Mouse (Mus musculus) CD4-positive, CD25-positive, alpha-beta regulatory T cell, adult 2 months (primary cell): ENCODE results near the gene Vps37c.
A peak's percentile ranks its signal among the peaks of the same experiment; 100 is the strongest.

Experiments
- DNase-seq: peaks from one replicate; pipeline ENCODE4 v3.0.0-alpha.2; 2012; ENCODE audit warnings: low read depth, low spot score

Gene Vps37c

DNA sequence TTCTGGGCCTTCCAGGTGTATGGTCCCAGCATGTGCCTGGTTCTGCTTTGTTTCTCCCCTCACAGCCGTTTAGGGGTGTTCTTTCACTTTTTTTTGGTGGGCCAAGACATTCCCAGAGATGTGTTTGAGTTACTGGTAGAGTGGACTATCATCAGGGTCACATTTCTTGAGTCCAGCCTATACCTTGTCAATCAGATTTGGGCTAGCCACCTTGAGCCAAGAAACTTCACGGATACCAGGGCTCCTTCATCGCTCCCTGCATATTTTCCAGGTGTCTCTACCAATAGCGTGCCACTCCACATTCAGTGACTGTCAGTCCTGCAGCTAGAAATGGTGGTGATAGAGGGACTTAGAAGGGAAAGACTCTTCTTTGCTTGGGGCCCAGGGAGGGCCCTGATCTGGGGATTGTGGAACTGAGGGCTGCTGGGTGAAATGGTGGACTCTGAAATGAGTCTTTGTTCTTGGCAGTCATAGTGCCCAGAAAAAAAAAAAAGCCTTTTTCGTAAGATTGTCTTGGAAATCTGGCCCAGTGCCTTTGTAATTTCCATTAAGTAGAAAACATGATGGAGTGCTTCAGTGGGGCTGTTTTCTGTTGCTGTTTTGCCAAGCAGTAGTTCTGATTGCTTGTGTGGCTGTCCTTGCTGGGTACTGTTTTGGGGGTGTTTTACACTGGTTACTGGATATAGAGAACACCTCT lies 1.1 kb downstream of the Vps37c start:
- DNase-seq, result no peak

- no peak for DNase-seq
Observed at GRCm38 (mm10) chr19:10690336-10690735, 1.8 kb downstream of the Vps37c start.

- no peak for DNase-seq
Observed at GRCm38 (mm10) chr19:10691121-10691520, 2.6 kb downstream of the Vps37c start.

GRCm38 (mm10) chr19:10691660-10692059 lies 3.1 kb downstream of the Vps37c start:
- no peak for DNase-seq

GRCm38 (mm10) chr19:10692361-10692760 lies 3.8 kb downstream of the Vps37c start:
- no peak for DNase-seq

GRCm38 (mm10) chr19:10693926-10694682 lies 5.6 kb downstream of the Vps37c start:
- no peak for DNase-seq

DNA sequence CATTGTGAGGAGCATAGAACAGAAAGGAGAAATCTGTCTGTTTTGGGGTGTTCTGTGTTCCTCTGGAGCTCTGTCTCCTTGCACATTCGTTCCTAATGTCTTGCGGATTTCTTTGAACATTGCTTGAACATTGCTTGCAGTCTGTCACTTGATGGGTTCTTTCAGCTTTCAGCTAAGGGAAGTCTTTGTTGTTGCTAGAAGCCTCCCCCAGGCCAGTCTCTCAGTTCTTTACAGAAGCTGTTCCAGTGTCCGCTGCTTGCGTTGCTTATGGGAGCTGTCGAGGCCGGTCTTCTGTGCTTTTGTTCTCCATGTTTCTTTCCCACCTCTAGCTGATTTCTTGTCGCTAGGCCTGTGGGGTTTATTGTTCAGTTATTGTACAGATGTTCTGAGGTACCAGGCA lies 7.3 kb downstream of the Vps37c start:
- no peak for DNase-seq

DNA sequence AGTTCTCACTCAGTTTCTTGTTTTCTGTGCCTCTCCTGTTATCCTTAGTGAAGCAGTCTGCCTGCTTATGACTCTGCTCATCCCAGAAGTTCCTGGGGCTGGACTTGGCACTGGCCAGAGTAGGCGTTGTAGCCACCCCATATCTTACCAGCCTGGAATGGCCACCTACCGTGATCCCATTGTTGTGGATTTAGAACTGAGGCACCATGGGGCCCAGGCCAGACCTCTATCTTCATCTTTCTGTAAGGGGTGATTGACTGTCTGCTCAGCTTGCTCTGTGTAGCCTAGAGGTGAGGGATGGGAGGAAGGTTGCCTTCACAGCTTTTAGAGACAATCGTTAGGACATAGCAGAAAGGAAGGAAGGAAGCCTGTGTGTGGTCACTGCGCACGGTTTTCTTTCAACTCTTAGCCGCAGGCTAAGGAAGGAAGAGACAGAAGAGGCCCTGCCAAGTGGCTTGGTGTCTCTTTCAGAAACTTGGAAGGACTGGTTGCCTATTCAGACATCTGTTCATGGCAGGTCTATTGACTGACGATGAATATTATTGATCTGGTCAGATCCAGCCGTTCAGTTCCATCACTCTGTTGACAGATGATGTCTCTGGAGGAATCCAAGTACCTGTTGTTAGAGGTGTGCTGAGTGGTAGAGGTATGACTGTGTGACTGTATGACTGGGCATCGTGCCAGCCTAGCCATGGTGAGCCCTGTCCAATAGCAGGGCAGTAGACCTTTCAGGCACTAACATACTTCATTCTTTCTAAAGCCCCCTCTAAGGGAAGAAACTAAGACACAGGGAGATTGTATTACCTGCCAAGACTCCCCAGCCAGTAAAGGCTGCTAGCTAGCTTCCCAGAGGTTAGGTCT lies 9.8 kb downstream of the Vps37c start:
- no peak for DNase-seq

GRCm38 (mm10) chr19:10699851-10700250 lies 11.3 kb downstream of the Vps37c start:
- no peak for DNase-seq

GRCm38 (mm10) chr19:10701013-10701726 lies 12.6 kb downstream of the Vps37c start:
- DNase-seq, result no peak

GRCm38 (mm10) chr19:10702125-10702524 lies 13.6 kb downstream of the Vps37c start:
- DNase-seq, result no peak

DNA sequence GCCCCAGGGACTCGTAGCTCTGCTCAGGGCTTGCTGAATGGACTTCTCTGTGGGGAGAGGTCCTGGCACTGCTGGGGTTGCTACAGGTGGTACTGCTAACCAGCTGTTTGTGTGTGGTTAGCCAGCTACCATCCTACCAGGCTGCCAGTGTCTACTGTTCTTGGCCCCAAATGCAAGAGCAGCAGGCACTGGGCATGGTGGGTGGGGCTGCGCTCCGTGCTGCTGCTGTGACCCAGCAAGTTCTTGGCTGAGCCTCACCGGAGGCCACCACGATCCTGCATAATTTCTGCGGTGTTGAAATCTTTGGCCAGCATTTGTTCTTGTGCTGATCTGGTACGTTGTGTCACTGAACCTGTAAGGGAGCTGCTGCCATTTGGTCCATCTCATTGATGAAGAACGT lies 14.9 kb downstream of the Vps37c start:
- no peak for DNase-seq

GRCm38 (mm10) chr19:10707087-10707875 lies 18.7 kb downstream of the Vps37c start:
- no peak for DNase-seq

GRCm38 (mm10) chr19:10707881-10708280 lies 19.3 kb downstream of the Vps37c start:
- no peak for DNase-seq

DNA sequence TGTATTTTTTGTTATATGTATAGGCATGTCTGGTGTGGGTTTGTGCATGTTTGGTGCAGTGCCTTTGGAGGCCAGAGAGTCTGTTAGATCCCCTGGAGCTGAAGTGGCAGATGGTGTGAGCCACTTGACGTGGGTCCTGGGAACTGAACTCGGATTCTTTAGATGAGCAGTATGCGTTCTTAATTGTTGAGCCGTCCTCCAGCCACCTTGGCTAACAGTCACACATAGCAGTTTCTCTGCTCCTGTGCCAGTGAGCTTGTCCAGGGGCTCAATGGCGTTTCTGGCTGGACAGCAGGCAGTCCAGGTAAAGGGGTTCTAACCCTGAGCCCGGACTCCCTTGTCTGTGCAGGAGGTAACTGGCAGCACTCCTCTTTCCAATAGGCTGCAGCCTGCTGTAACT lies 20.4 kb downstream of the Vps37c start:
- no peak for DNase-seq

DNA sequence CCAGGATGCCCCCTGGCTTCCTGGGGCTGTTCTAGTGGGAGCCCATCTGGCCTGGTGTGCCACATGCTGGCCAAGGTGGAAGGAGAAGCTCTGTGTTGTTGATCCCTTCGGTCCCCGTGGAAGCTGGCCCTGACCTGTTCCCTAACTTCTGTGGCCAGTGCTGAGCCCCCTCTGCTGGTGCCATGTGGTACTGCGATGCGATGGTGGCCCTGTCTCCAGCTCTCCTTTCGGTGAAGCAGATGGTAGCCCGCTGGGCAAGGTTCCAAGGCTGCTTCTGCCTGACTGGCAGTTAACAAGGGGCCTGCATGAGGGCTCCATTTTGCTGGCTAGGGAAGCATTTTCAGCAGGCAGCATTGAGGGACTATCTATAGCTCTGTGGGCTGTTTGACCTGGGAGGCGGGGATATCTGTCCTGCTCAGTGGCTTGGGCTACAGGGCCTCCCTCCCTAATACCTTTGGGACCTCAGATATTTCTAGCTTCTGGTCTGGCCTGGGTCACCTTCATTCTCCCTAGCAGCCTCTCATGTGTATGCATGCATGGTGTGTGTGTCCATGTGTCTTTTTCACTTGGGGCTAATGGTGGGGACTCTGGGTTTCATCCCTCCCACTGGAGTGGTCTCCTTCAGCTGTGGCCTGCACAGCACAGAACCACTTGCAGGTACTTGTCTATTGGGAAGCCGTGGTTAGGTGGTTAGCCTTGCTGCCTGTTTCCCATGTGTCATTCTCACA lies 21.0 kb downstream of the Vps37c start:
- DNase-seq, result peak; percentile 88

GRCm38 (mm10) chr19:10710088-10710511 lies 21.6 kb downstream of the Vps37c start:
- peak; percentile 74 for DNase-seq

GRCm38 (mm10) chr19:10710751-10711150 lies 22.2 kb downstream of the Vps37c start:
- no peak for DNase-seq

GRCm38 (mm10) chr19:10712194-10712593 lies 23.7 kb downstream of the Vps37c start:
- no peak for DNase-seq

GRCm38 (mm10) chr19:10712646-10713045 lies 24.1 kb downstream of the Vps37c start:
- DNase-seq, result peak; percentile 8
